Mouse (Mus musculus): Measurements from ENCODE around the gene Gm44503. TPM values are rescaled to one million over a fixed set of nuclear protein-coding genes. Genes with fewer than 3 reads are reported as not detected.
A peak's percentile ranks its signal among the peaks of the same experiment; 100 is the strongest.

Gene Gm44503
- polyA plus RNA-seq, 1 experiment from 2014 or later, result not detected

GRCm38 (mm10) chr9:73040080-73040479 lies 81.4 kb downstream of the Gm44503 start, which contains the start of gene Pigb:
Gene Pigb (minus strand): TSS chr9:73040378.
- H3K4me3 ChIP-seq, result peak within 1 kb of the TSS; percentile 84
- no peak for ATAC-seq (ENCODE audit: low FRiP score, low read depth)
- peak within 1 kb of the TSS; percentile 91 for H3K4me2 ChIP-seq (replicated peaks)
- H3K27ac ChIP-seq (replicated peaks), result peak within 1 kb of the TSS; percentile 66
- WGBS, result 31% methylated on average over 6 of the region's 6 CpGs
- H3K4me1 ChIP-seq, result peaks cover 27% of the 10 kb centered on the region
- no peaks in the 10 kb centered on the region for H3K9me3 ChIP-seq
- 0 out of 2 replicates have a peak, but pooled peaks cover 4% of the 10 kb centered on the region for H3K27me3 ChIP-seq
- no peaks in the 10 kb centered on the region for H3K36me3 ChIP-seq
- peak within 1 kb of the TSS; percentile 83 for H3K9ac ChIP-seq (replicated peaks)

GRCm38 (mm10) chr9:73044146-73045079 lies 85.8 kb downstream of the Gm44503 start, which contains the start of gene Rab27a:
Gene Rab27a (plus strand): TSS chr9:73044854.
- Histone ChIP-seq H3K4me2 (replicated peaks) (peak within 1 kb of the TSS; percentile 81), H3K27me3 (peaks cover 12% of the 10 kb centered on the region; the same call in 1 of the 2 replicates), H3K9ac (replicated peaks) (peak within 1 kb of the TSS; percentile 46), H3K36me3 (no peaks in the 10 kb centered on the region), H3K4me3 (peak within 1 kb of the TSS; percentile 46), H3K27ac (replicated peaks) (no peak within 1 kb of the TSS), H3K9me3 (no peaks in the 10 kb centered on the region), H3K4me1 (peaks cover 24% of the 10 kb centered on the region)
- 2% methylated on average over 41 of the region's 41 CpGs for WGBS
- 0 out of 2 replicates have a peak, but pooled peaks have one; percentile 14 for ATAC-seq (ENCODE audit: low FRiP score, low read depth)

- Histone ChIP-seq H3K4me2 (replicated peaks) (peak overlapping the region; percentile 81), H3K4me3 (peak overlapping the region; percentile 46; the same call in 1 of the 2 replicates), H3K4me1 (peaks cover 21% of the 10 kb centered on the region), H3K27me3 (peaks cover 12% of the 10 kb centered on the region; the same call in 1 of the 2 replicates), H3K9ac (replicated peaks) (peak overlapping the region; percentile 46; the same call in 1 of the 2 replicates), H3K36me3 (no peaks in the 10 kb centered on the region), H3K9me3 (no peaks in the 10 kb centered on the region), H3K27ac (replicated peaks) (no peak overlapping the region)
- 16% methylated on average over 7 of the region's 7 CpGs for WGBS
- ATAC-seq (ENCODE audit: low FRiP score, low read depth), result no peak
These were observed 86.6 kb downstream of the Gm44503 start for GRCm38 (mm10) chr9:73045204-73045603.

GRCm38 (mm10) chr9:73045711-73046110 lies 87.1 kb downstream of the Gm44503 start:
- H3K4me3 ChIP-seq, result no peak overlapping the region
- ATAC-seq (ENCODE audit: low FRiP score, low read depth), result no peak

GRCm38 (mm10) chr9:73047906-73048305 lies 89.3 kb downstream of the Gm44503 start:
- Histone ChIP-seq H3K9ac (replicated peaks) (no peak overlapping the region), H3K27me3 (peaks cover 12% of the 10 kb centered on the region; the same call in 1 of the 2 replicates), H3K4me3 (no peak overlapping the region), H3K36me3 (no peaks in the 10 kb centered on the region), H3K4me1 (peaks cover 14% of the 10 kb centered on the region), H3K9me3 (no peaks in the 10 kb centered on the region), H3K4me2 (replicated peaks) (no peak overlapping the region), H3K27ac (replicated peaks) (no peak overlapping the region)
- no peak for ATAC-seq (ENCODE audit: low FRiP score, low read depth)
- WGBS, result 83% methylated on average over 2 of the region's 2 CpGs

More at GRCm38 (mm10) chr9:73045711-73046110, 87.1 kb downstream of the Gm44503 start:
- H3K9me3 ChIP-seq, result no peaks in the 10 kb centered on the region
- H3K9ac ChIP-seq (replicated peaks), result no peak overlapping the region
- peaks cover 12% of the 10 kb centered on the region; the same call in 1 of the 2 replicates for H3K27me3 ChIP-seq
- no peak overlapping the region for H3K27ac ChIP-seq (replicated peaks)
- H3K4me1 ChIP-seq, result peaks cover 16% of the 10 kb centered on the region
- H3K4me2 ChIP-seq (replicated peaks), result no peak overlapping the region; the same call in 1 of the 2 replicates
- 80% methylated on average over 10 of the region's 10 CpGs for WGBS
- no peaks in the 10 kb centered on the region for H3K36me3 ChIP-seq

GRCm38 (mm10) chr9:73048927-73049326 lies 90.3 kb downstream of the Gm44503 start:
- Histone ChIP-seq H3K4me2 (replicated peaks) (no peak overlapping the region), H3K9ac (replicated peaks) (no peak overlapping the region), H3K4me1 (peaks cover 14% of the 10 kb centered on the region), H3K36me3 (no peaks in the 10 kb centered on the region), H3K27ac (replicated peaks) (no peak overlapping the region), H3K27me3 (peaks cover 12% of the 10 kb centered on the region; the same call in 1 of the 2 replicates), H3K9me3 (no peaks in the 10 kb centered on the region), H3K4me3 (no peak overlapping the region)
- no peak for ATAC-seq (ENCODE audit: low FRiP score, low read depth)
- 5% methylated on average over 4 of the region's 4 CpGs for WGBS

- H3K36me3 ChIP-seq, result no peaks in the 10 kb centered on the region
- H3K9ac ChIP-seq (replicated peaks), result no peak overlapping the region
- no peak overlapping the region for H3K27ac ChIP-seq (replicated peaks)
- H3K9me3 ChIP-seq, result no peaks in the 10 kb centered on the region
- whole genome bisulfite sequencing, result 69% methylated on average over 5 of the region's 5 CpGs
- H3K4me3 ChIP-seq, result no peak overlapping the region
- H3K4me2 ChIP-seq (replicated peaks), result no peak overlapping the region
- peaks cover 9% of the 10 kb centered on the region; the same call in 1 of the 2 replicates for H3K27me3 ChIP-seq
- no peak for ATAC-seq (ENCODE audit: low FRiP score, low read depth)
- peaks cover 5% of the 10 kb centered on the region for H3K4me1 ChIP-seq
These were observed 91.2 kb downstream of the Gm44503 start for GRCm38 (mm10) chr9:73049833-73050232.

- Histone ChIP-seq H3K4me3 (no peak overlapping the region), H3K27ac (replicated peaks) (no peak overlapping the region), H3K9ac (replicated peaks) (no peak overlapping the region), H3K4me2 (replicated peaks) (no peak overlapping the region), H3K27me3 (0 out of 2 replicates have a peak, but pooled peaks cover 2% of the 10 kb centered on the region), H3K9me3 (no peaks in the 10 kb centered on the region), H3K36me3 (no peaks in the 10 kb centered on the region), H3K4me1 (0 out of 2 replicates have a peak, but pooled peaks cover 3% of the 10 kb centered on the region)
- 51% methylated on average over 8 of the region's 8 CpGs for WGBS
- ATAC-seq (ENCODE audit: low FRiP score, low read depth), result no peak
These were observed 92.0 kb downstream of the Gm44503 start for GRCm38 (mm10) chr9:73050606-73051005.

GRCm38 (mm10) chr9:73055441-73055911 lies 96.8 kb downstream of the Gm44503 start:
- H3K27me3 ChIP-seq, result no peaks in the 10 kb centered on the region

GRCm38 (mm10) chr9:73059224-73059623 lies 100.6 kb downstream of the Gm44503 start:
- no peak overlapping the region for H3K27ac ChIP-seq (replicated peaks)
- no peaks in the 10 kb centered on the region for H3K9me3 ChIP-seq
- H3K9ac ChIP-seq (replicated peaks), result no peak overlapping the region
- no peak overlapping the region for H3K4me3 ChIP-seq
- peaks cover 5% of the 10 kb centered on the region; the same call in 1 of the 2 replicates for H3K4me1 ChIP-seq
- no peaks in the 10 kb centered on the region for H3K27me3 ChIP-seq
- no peak overlapping the region for H3K4me2 ChIP-seq (replicated peaks)
- H3K36me3 ChIP-seq, result no peaks in the 10 kb centered on the region
- ATAC-seq (ENCODE audit: low FRiP score, low read depth), result no peak
- WGBS, result 95% methylated on average over 4 of the region's 4 CpGs

More at GRCm38 (mm10) chr9:73055441-73055911, 96.8 kb downstream of the Gm44503 start:
- no peak for ATAC-seq (ENCODE audit: low FRiP score, low read depth)
- Histone ChIP-seq H3K4me1 (no peaks in the 10 kb centered on the region), H3K36me3 (no peaks in the 10 kb centered on the region), H3K4me3 (no peak overlapping the region), H3K27ac (replicated peaks) (no peak overlapping the region), H3K9me3 (no peaks in the 10 kb centered on the region), H3K9ac (replicated peaks) (no peak overlapping the region), H3K4me2 (replicated peaks) (no peak overlapping the region)
- 60% methylated on average over 10 of the region's 10 CpGs for WGBS

- peak overlapping the region; percentile 26 for H3K4me2 ChIP-seq (replicated peaks)
- 38% methylated on average over 15 of the region's 15 CpGs for WGBS
- H3K27me3 ChIP-seq, result no peaks in the 10 kb centered on the region
- no peaks in the 10 kb centered on the region for H3K36me3 ChIP-seq
- no peak for ATAC-seq (ENCODE audit: low FRiP score, low read depth)
- no peak overlapping the region for H3K27ac ChIP-seq (replicated peaks)
- H3K9me3 ChIP-seq, result no peaks in the 10 kb centered on the region
- peaks cover 11% of the 10 kb centered on the region; the same call in 1 of the 2 replicates for H3K4me1 ChIP-seq
- H3K4me3 ChIP-seq, result no peak overlapping the region
- H3K9ac ChIP-seq (replicated peaks), result no peak overlapping the region
These were observed 105.1 kb downstream of the Gm44503 start for GRCm38 (mm10) chr9:73063621-73064290.

Measured in midbrain, embryonic 12.5 days (tissue).